Mouse (Mus musculus) stomach, postnatal 0 days (tissue): ENCODE measurements around the gene Cand2. TPM values are rescaled to one million over a fixed set of nuclear protein-coding genes. Genes with fewer than 3 reads are reported as not detected.

Experiments
- ATAC-seq: fragments of 200-750 bp; cut with Nextera tagmentation; 2 replicates; pipeline ENCODE4 v1.8.0; 2017; ENCODE audit not compliant: low FRiP score, low TSS enrichment
- DNase-seq: peaks from one replicate; pipeline ENCODE4 v3.0.0-alpha.2; 2016; ENCODE audit warnings: low spot score
- H3K27ac ChIP-seq: fragments of 300-500 bp; sonication (generic); replicated peaks from 2 replicates; pipeline ENCODE4 v1.5.1; 2014; ENCODE audit warnings: mild to moderate bottlenecking, control low read depth
- H3K27me3 ChIP-seq: fragments of 300-500 bp; sonication (generic); 2 replicates; pipeline ENCODE4 v1.6.1; 2014; ENCODE audit warnings: low read length; ENCODE audit not compliant: control insufficient read depth, insufficient read depth
- H3K36me3 ChIP-seq: fragments of 300-500 bp; sonication (generic); 2 replicates; pipeline ENCODE4 v1.6.1; 2014; ENCODE audit warnings: low read length, mixed read lengths; ENCODE audit not compliant: control insufficient read depth, insufficient read depth
- H3K4me1 ChIP-seq: fragments of 300-500 bp; sonication (generic); replicated peaks from 2 replicates; pipeline ENCODE4 v1.6.1; 2014; ENCODE audit warnings: antibody characterized with exemption; ENCODE audit not compliant: control insufficient read depth, insufficient read depth
- H3K4me2 ChIP-seq: fragments of 300-500 bp; sonication (generic); replicated peaks from 2 replicates; pipeline ENCODE4 v1.6.1; 2014; ENCODE audit warnings: low read depth, mild to moderate bottlenecking, control low read depth, moderate library complexity
- H3K4me3 ChIP-seq: fragments of 300-500 bp; sonication (generic); 2 replicates; pipeline ENCODE4 v1.5.1; 2014; ENCODE audit warnings: low read depth, low read length, control low read depth
- H3K9ac ChIP-seq: fragments of 300-500 bp; sonication (generic); 2 replicates; pipeline ENCODE4 v1.6.1; 2014; ENCODE audit warnings: mild to moderate bottlenecking, low read length, control low read depth, mixed read lengths
- H3K9me3 ChIP-seq: fragments of 300-500 bp; sonication (generic); 2 replicates; pipeline ENCODE4 v1.6.1; 2016; ENCODE audit warnings: low read length; ENCODE audit not compliant: control insufficient read depth
- CTCF ChIP-seq: IDR thresholded peaks from 2 replicates; pipeline ENCODE4 v1.5.1; 2016; ENCODE audit warnings: antibody characterized with exemption, low read depth, mild to moderate bottlenecking, moderate library complexity
- EP300 ChIP-seq: optimal IDR thresholded peaks from 2 replicates; pipeline ENCODE3; 2016; ENCODE audit warnings: antibody characterized with exemption
- WGBS: fragments of 180-500 bp; shearing (Covaris S2); extraction: QIAGEN DNeasy Blood & Tissue Kit; methylation state at CpG from one replicate; pipeline ENCODE4 v1.1.7; 2014; 5-methylcytosine and 5-hydroxymethylcytosine counted together
- polyA plus RNA-seq: library from polyadenylated mRNA; unstranded; fragments of >200 nt; fragmentation: Nextera tagmentation; extraction: Ambion mirVana; gene quantifications from 2 replicates; pipeline ENCODE4 v1.2.1, GENCODE M21; 2015

Cand2 gene
- polyA plus RNA-seq, 1 experiment from 2014 or later = 3.2 TPM

GRCm38 (mm10) chr6:115760137-115760536 is 14.2 kb upstream of the Cand2 start:
- no peak for ATAC-seq
- H3K27me3 ChIP-seq = no peaks in the 10 kb centered on the region
- no peaks in the 10 kb centered on the region for H3K9me3 ChIP-seq
- no peak overlapping the region for H3K4me3 ChIP-seq
- H3K4me2 ChIP-seq = no peak overlapping the region
- WGBS = 88% methylated on average over 4 of the region's 4 CpGs
- no peaks in the 10 kb centered on the region for H3K4me1 ChIP-seq
- no peak for DNase-seq
- no peaks in the 10 kb centered on the region for H3K36me3 ChIP-seq
- no peak overlapping the region for H3K9ac ChIP-seq
- H3K27ac ChIP-seq = peak overlapping the region; percentile 90
- no peak for TF ChIP-seq CTCF
- no peak for TF ChIP-seq EP300

GRCm38 (mm10) chr6:115760982-115761381 is 13.4 kb upstream of the Cand2 start:
- TF ChIP-seq CTCF = no peak
- no peak for TF ChIP-seq EP300
- DNase-seq = no peak
- Histone ChIP-seq H3K4me1 (no peaks in the 10 kb centered on the region), H3K4me3 (no peak overlapping the region), H3K9me3 (no peaks in the 10 kb centered on the region), H3K9ac (no peak overlapping the region), H3K27ac (no peak overlapping the region), H3K36me3 (no peaks in the 10 kb centered on the region), H3K27me3 (no peaks in the 10 kb centered on the region), H3K4me2 (no peak overlapping the region)
- ATAC-seq = no peak
- 48% methylated on average over 4 of the region's 4 CpGs for WGBS

DNA sequence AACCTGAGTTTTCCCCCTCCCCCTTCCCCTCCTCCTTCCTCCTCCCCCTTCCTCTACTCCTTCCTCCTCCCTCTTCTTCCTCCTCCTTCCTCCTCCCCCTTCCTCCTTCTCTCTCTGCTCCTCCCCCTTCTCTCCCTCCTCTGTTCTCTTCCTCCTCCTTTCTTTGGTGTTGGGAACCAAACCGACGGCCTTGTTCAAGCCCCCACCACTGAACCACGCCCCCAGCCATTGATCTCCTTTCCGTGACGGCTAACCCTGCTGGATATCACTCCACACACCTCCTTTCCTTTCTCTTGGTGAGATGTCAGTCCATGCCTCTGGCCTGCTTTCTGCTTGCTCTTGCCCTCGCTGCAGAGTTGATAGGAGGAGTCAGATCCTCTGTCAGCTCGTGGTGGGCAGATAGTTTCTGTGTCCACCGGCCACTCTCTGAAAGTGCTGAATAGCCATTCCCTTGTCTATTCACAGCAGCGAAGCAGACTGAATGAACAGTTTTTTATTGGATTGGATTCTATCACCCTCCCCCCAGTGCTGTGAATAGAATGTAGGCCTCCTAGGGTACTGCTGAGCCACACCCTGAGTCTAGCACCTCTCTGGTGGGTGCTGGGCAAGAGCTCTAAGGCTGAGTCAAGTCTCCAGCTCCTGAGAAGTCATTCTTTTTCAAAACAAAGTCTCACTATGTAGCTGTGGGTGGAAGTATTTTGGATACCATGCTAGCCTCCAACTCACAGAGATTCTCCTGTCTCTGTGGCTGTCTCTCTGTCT is 12.2 kb upstream of the Cand2 start, which contains the start of gene Tmem40:
Tmem40 (minus strand) TSS at position 416 of the 762 bp plus-strand sequence.
- no peak within 1 kb of the TSS; the same call in 1 of the 2 replicates for H3K4me2 ChIP-seq
- H3K36me3 ChIP-seq = no peaks in the 10 kb centered on the region
- no peaks in the 10 kb centered on the region for H3K27me3 ChIP-seq
- WGBS = 4% methylated on average over 9 of the region's 9 CpGs
- DNase-seq = peak; percentile 42
- ATAC-seq = no peak
- H3K4me1 ChIP-seq = no peaks in the 10 kb centered on the region
- no peak within 1 kb of the TSS for H3K4me3 ChIP-seq
- no peak within 1 kb of the TSS for H3K9ac ChIP-seq
- peak within 1 kb of the TSS; percentile 65 for H3K27ac ChIP-seq
- no peak for TF ChIP-seq CTCF
- no peak for TF ChIP-seq EP300
- no peaks in the 10 kb centered on the region for H3K9me3 ChIP-seq

- H3K4me1 ChIP-seq = no peaks in the 10 kb centered on the region
- WGBS = 13% methylated on average over 7 of the region's 7 CpGs
- TF ChIP-seq EP300 = no peak
- TF ChIP-seq CTCF = peak; percentile 27; the same call in 1 of the 2 replicates
- no peaks in the 10 kb centered on the region for H3K27me3 ChIP-seq
- no peak overlapping the region for H3K4me3 ChIP-seq
- no peak overlapping the region for H3K4me2 ChIP-seq
- DNase-seq (peak; percentile 41), ATAC-seq (peak; percentile 70)
- no peaks in the 10 kb centered on the region for H3K36me3 ChIP-seq
- H3K9ac ChIP-seq = no peak overlapping the region
- H3K9me3 ChIP-seq = no peaks in the 10 kb centered on the region
- H3K27ac ChIP-seq = peak overlapping the region; percentile 53
These were observed 10.2 kb upstream of the Cand2 start for GRCm38 (mm10) chr6:115764179-115764578.

GRCm38 (mm10) chr6:115767357-115767756 is 7.0 kb upstream of the Cand2 start:
- H3K4me3 ChIP-seq = no peak overlapping the region
- WGBS = 49% methylated on average over 9 of the region's 9 CpGs
- no peaks in the 10 kb centered on the region for H3K36me3 ChIP-seq
- H3K9me3 ChIP-seq = no peaks in the 10 kb centered on the region
- no peak for DNase-seq
- no peak overlapping the region for H3K9ac ChIP-seq
- H3K4me1 ChIP-seq = no peaks in the 10 kb centered on the region
- TF ChIP-seq EP300 (no peak), CTCF (no peak)
- H3K27ac ChIP-seq = no peak overlapping the region
- no peaks in the 10 kb centered on the region for H3K27me3 ChIP-seq
- no peak for ATAC-seq
- H3K4me2 ChIP-seq = no peak overlapping the region

DNA sequence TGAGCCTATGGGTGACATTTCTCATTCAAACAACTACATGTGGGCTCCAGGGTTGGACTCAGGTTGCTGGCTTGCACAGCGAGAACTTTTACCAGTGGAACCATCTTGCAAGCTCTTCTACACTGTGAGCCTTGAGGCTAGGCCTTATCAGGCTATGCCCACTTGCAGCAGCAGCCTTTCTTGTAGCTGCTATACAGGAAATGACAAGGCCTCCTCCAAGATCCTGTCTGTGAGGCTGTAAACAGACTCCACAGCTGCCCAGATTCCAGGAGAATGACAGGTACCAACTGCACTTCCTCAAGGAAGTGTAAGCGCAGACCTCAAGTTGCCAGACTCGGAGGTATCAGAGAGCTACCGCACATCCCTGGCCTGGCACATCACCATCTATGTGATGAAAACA is 6.1 kb upstream of the Cand2 start:
- Histone ChIP-seq H3K27me3 (no peaks in the 10 kb centered on the region), H3K4me2 (no peak overlapping the region), H3K9ac (no peak overlapping the region), H3K4me1 (no peaks in the 10 kb centered on the region), H3K36me3 (no peaks in the 10 kb centered on the region), H3K27ac (no peak overlapping the region), H3K9me3 (no peaks in the 10 kb centered on the region), H3K4me3 (no peak overlapping the region)
- 59% methylated on average over 4 of the region's 4 CpGs for WGBS
- TF ChIP-seq CTCF = no peak
- DNase-seq = no peak
- ATAC-seq = no peak
